Mouse (Mus musculus) megakaryocyte, embryonic 14.5 days (primary cell): Measurements from ENCODE around the gene Calr4. TPM values are rescaled to one million over a fixed set of nuclear protein-coding genes. Genes with fewer than 3 reads are reported as not detected.

Experiments
- H3K27me3 ChIP-seq: replicated peaks from 2 replicates; pipeline ENCODE3; 2012; ENCODE audit warnings: inconsistent platforms
- H3K36me3 ChIP-seq: replicated peaks from 2 replicates; pipeline ENCODE3; 2012; ENCODE audit warnings: low read length, inconsistent platforms, mixed read lengths
- H3K4me1 ChIP-seq: 2 replicates; pipeline ENCODE4 v1.6.1; 2012; ENCODE audit warnings: inconsistent platforms
- H3K4me3 ChIP-seq: replicated peaks from 2 replicates; pipeline ENCODE3; 2012; ENCODE audit warnings: moderate library complexity, mild to moderate bottlenecking, inconsistent platforms
- H3K9me3 ChIP-seq: 2 replicates; pipeline ENCODE4 v1.6.1; 2012; ENCODE audit warnings: inconsistent platforms
- FLI1 ChIP-seq: IDR thresholded peaks from 2 replicates; pipeline ENCODE4 v1.6.1; 2012; ENCODE audit warnings: low read length, inconsistent platforms, mixed read lengths
- GATA1 ChIP-seq: IDR thresholded peaks from 3 replicates; pipeline ENCODE4 v1.6.1; 2012; ENCODE audit warnings: mixed read lengths, low read length, inconsistent platforms, borderline replicate concordance
- polyA plus RNA-seq: library from polyadenylated mRNA; stranded (reverse); fragments of >175 nt; gene quantifications from 2 replicates; pipeline ENCODE4 v1.2.3, GENCODE M21; 2012; ENCODE audit warnings: low replicate concordance; ENCODE audit not compliant: insufficient read depth

The Calr4 gene
- polyA plus RNA-seq, 1 experiment = not detected

DNA sequence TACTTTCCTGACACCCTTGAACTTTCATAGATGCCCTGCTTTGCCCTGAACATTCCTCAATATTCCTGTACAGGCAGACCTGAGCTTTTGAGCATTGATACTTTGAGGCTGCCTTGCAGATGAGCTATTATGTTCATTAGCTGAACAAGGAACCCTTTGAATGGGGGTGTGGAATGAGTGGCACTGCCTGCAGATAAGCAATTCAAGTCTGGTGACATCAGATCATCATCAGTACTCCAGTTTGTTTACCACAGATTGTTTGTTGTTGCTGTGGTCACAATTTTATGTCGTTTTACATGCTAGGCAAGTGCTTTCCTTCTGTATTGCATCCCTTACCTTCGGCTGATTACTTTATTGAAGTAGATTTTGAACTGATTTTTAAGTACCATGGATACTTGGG lies 62.2 kb downstream of the Calr4 start:
- TF ChIP-seq FLI1 = no peak
- TF ChIP-seq GATA1 = no peak

DNA sequence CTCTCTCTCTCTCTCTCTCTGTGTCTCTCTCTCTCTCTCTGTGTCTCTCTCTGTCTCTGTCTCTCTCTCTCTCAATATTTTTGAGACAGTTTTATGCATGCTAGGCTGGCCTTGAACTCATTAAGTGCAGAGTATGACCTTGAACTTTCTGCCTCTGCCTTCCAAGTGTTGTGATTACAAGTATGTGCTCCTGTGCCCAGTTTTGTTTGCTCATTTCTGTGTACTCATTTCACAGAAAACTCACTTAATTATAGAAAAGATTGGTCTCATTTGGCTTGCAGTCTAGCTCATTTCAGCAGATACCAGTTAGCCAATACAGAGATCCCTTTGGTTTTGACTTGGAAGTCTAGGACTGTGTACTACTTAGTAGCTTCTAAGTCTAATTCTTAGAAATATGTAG lies 64.9 kb downstream of the Calr4 start:
- H3K4me3 ChIP-seq = no peak overlapping the region
- H3K4me1 ChIP-seq = peaks cover 30% of the 10 kb centered on the region
- peaks cover 25% of the 10 kb centered on the region for H3K36me3 ChIP-seq
- no peaks in the 10 kb centered on the region for H3K27me3 ChIP-seq
- TF ChIP-seq FLI1 (no peak), GATA1 (no peak)
- no peaks in the 10 kb centered on the region for H3K9me3 ChIP-seq

More for the DNA sequence above, 62.2 kb downstream of the Calr4 start:
- H3K4me1 ChIP-seq = peaks cover 29% of the 10 kb centered on the region
- H3K9me3 ChIP-seq = no peaks in the 10 kb centered on the region
- H3K36me3 ChIP-seq = peaks cover 21% of the 10 kb centered on the region
- no peaks in the 10 kb centered on the region for H3K27me3 ChIP-seq
- no peak overlapping the region for H3K4me3 ChIP-seq

Other genes with a start within 250 kb of the Calr4 start
- 4.8 and 14.6 TPM in 2 replicates for gene Nrd1, start 233.8 kb upstream of the Calr4 start, polyA plus RNA-seq
- 5.6 and 13.2 TPM in 2 replicates for gene Osbpl9, start 32.2 kb upstream of the Calr4 start, polyA plus RNA-seq
- 5.4 and 13.3 TPM in 2 replicates for gene Eps15, start 45.8 kb downstream of the Calr4 start, polyA plus RNA-seq
- 0.27 TPM in 1 of 2 replicates, not detected in the other for gene Ttc39a, start 172.1 kb downstream of the Calr4 start, polyA plus RNA-seq